Mouse (Mus musculus) left cerebral cortex, postnatal 36 days (tissue): Measurements from ENCODE around the gene Kcnn3. TPM values are rescaled to one million over a fixed set of nuclear protein-coding genes. Genes with fewer than 3 reads are reported as not detected.
A peak's percentile ranks its signal among the peaks of the same experiment; 100 is the strongest.

ENCODE experiments used
- DNase-seq, 2 experiments: peaks; one replicate each; pipeline ENCODE4 v3.0.0; 2021 to 2022; ENCODE audit warnings: low spot score in 2 of 2, mixed read lengths in 1 of 2
- intact Hi-C: fragments of 180-260 bp; cut with DNase I; formaldehyde crosslinking; loops from one replicate; pipeline ENCODE4 v1.15.1; 2025
- total RNA-seq, 2 experiments: library from RNA; stranded (reverse); gene quantifications; 2 replicates each; pipeline ENCODE4 v1.2.3; 2021

Gene Kcnn3
- total RNA-seq, 2 experiments from 2014 or later = 16.4 to 23.5 TPM

- intact Hi-C loops = loop anchor here (2.0 to 5.0 kb wide), 2 partner anchors 177 to 260 kb away; partner anchors contain the start of gene Ube2q1
- no peak for DNase-seq
Measured at GRCm38 (mm10) chr3:89512225-89512624, 7.7 kb upstream of the Kcnn3 start.

- DNase-seq = no peak
- intact Hi-C loops = no loop called here
Measured at GRCm38 (mm10) chr3:89515444-89515843, 4.5 kb upstream of the Kcnn3 start.

- intact Hi-C loops = no loop called here
Measured at GRCm38 (mm10) chr3:89516321-89516720, 3.6 kb upstream of the Kcnn3 start.

GRCm38 (mm10) chr3:89520618-89521502 is 896 bp downstream of the Kcnn3 start:
- DNase-seq = no peak
- intact Hi-C loops = loop anchor here (5.0 kb wide), 1 partner anchor 71 kb away; no protein-coding TSS in a partner anchor

More at GRCm38 (mm10) chr3:89516321-89516720, 3.6 kb upstream of the Kcnn3 start:
- no peak for DNase-seq

GRCm38 (mm10) chr3:89521503-89521854 is 1.5 kb downstream of the Kcnn3 start:
- intact Hi-C loops = loop anchor here (5.0 kb wide), 1 partner anchor 71 kb away; no protein-coding TSS in a partner anchor
- no peak for DNase-seq

- no peak for DNase-seq
- intact Hi-C loops = loop anchor here (5.0 kb wide), 1 partner anchor 70 kb away; no protein-coding TSS in a partner anchor
Measured at GRCm38 (mm10) chr3:89522450-89523128, 2.6 kb downstream of the Kcnn3 start.

GRCm38 (mm10) chr3:89526298-89527090 is 6.5 kb downstream of the Kcnn3 start:
- intact Hi-C loops = no loop called here
- no peak for DNase-seq

- intact Hi-C loops = no loop called here
Measured at GRCm38 (mm10) chr3:89529796-89530195, 9.8 kb downstream of the Kcnn3 start.

GRCm38 (mm10) chr3:89534566-89535097 is 14.7 kb downstream of the Kcnn3 start:
- DNase-seq = no peak
- intact Hi-C loops = no loop called here

More at GRCm38 (mm10) chr3:89529796-89530195, 9.8 kb downstream of the Kcnn3 start:
- no peak for DNase-seq

GRCm38 (mm10) chr3:89535147-89535546 is 15.2 kb downstream of the Kcnn3 start:
- intact Hi-C loops = no loop called here
- no peak for DNase-seq

GRCm38 (mm10) chr3:89539036-89539739 is 19.2 kb downstream of the Kcnn3 start:
- intact Hi-C loops = no loop called here
- no peak for DNase-seq

GRCm38 (mm10) chr3:89539740-89540370 is 19.9 kb downstream of the Kcnn3 start:
- DNase-seq = no peak
- intact Hi-C loops = no loop called here

- intact Hi-C loops = no loop called here
- no peak for DNase-seq
Measured at GRCm38 (mm10) chr3:89540371-89540743, 20.4 kb downstream of the Kcnn3 start.

GRCm38 (mm10) chr3:89546951-89547350 is 27.0 kb downstream of the Kcnn3 start:
- intact Hi-C loops = no loop called here
- peak in 1 of 2 experiments; percentile 31 for DNase-seq

GRCm38 (mm10) chr3:89548805-89549204 is 28.8 kb downstream of the Kcnn3 start:
- no peak for DNase-seq
- intact Hi-C loops = no loop called here

- no peak for DNase-seq
- intact Hi-C loops = no loop called here
Measured at GRCm38 (mm10) chr3:89549488-89549887, 29.5 kb downstream of the Kcnn3 start.

- intact Hi-C loops = no loop called here
- DNase-seq = no peak
Measured at GRCm38 (mm10) chr3:89551880-89552279, 31.9 kb downstream of the Kcnn3 start.

- DNase-seq = no peak
- intact Hi-C loops = no loop called here
Measured at GRCm38 (mm10) chr3:89553432-89553831, 33.5 kb downstream of the Kcnn3 start.

- no peak for DNase-seq
- intact Hi-C loops = no loop called here
Measured at GRCm38 (mm10) chr3:89553946-89554345, 34.0 kb downstream of the Kcnn3 start.
